ENCODE assay signal across 8 mouse cellular contexts in genomic region chr11:117878892-117879291, GRCm38 (mm10). TPM values are rescaled to one million over a fixed set of nuclear protein-coding genes. Genes with fewer than 3 reads are reported as not detected.
A peak's percentile ranks its signal among the peaks of the same experiment; 100 is the strongest.
DNase-seq lines count a peak whose midpoint lies in the region; ATAC-seq and TF ChIP-seq lines count a peak whose summit lies in the region.
"Had no signal": no experiment of that assay in that cellular context is flagged by ENCODE, and none has a peak within 500 bp of the region (broad histone marks: within the 10 kb centered on the region; RNA-seq: fewer than 3 reads in every experiment).

No protein-coding gene starts in this region.

- no peaks in the 10 kb centered on the region for H3K36me3 ChIP-seq in lung, postnatal 0 days (ENCODE audit: insufficient read depth, low read length)
- no peaks in the 10 kb centered on the region for H3K36me3 ChIP-seq in embryonic facial prominence, embryonic 14.5 days (ENCODE audit: control insufficient read depth, insufficient read depth, low read length)
- H3K36me3 ChIP-seq in intestine, embryonic 14.5 days (ENCODE audit: control insufficient read depth, insufficient read depth, low read length): no peaks in the 10 kb centered on the region
- H3K36me3 ChIP-seq in neural tube, embryonic 15.5 days: no peaks in the 10 kb centered on the region

- no peak overlapping the region for H3K4me3 ChIP-seq in lung, postnatal 0 days (ENCODE audit: low read depth, low read length)
- no peak overlapping the region for H3K4me3 ChIP-seq in embryonic facial prominence, embryonic 14.5 days (ENCODE audit: low read depth, low read length)
- no peak overlapping the region for H3K4me3 ChIP-seq in intestine, embryonic 14.5 days (ENCODE audit: low read depth, low read length)
- H3K4me3 ChIP-seq in neural tube, embryonic 15.5 days (replicated peaks): no peak overlapping the region

- no peak overlapping the region for H3K4me2 ChIP-seq in lung, postnatal 0 days (replicated peaks; ENCODE audit: low read depth, low read length)
- peak overlapping the region; percentile 32; the same call in 1 of the 2 replicates for H3K4me2 ChIP-seq in embryonic facial prominence, embryonic 14.5 days (ENCODE audit: low read depth, low read length)
- H3K4me2 ChIP-seq in intestine, embryonic 14.5 days (ENCODE audit: low read length): 0 out of 2 replicates have a peak overlapping the region, but pooled peaks have one; percentile 14
- peak overlapping the region; percentile 46; the same call in 1 of the 2 replicates for H3K4me2 ChIP-seq in neural tube, embryonic 15.5 days

- DNase-seq in lung, postnatal 0 days (ENCODE audit: low spot score): no peak
- DNase-seq in lung, postnatal 10 days: no peak
- DNase-seq in embryonic facial prominence, embryonic 14.5 days (ENCODE audit: low spot score): no peak
- DNase-seq in intestine, embryonic 14.5 days (ENCODE audit: low spot score): no peak
- DNase-seq in frontal cortex, postnatal 25 days (ENCODE audit: low spot score in 2 of 2): no peak
- DNase-seq in right cerebral cortex, postnatal 4 days: no peak

- no peak for TF ChIP-seq CTCF in lung, postnatal 0 days (IDR thresholded peaks at IDR 0.05)

- ATAC-seq in lung, postnatal 0 days: no peak
- no peak; the same call in 1 of the 2 replicates for ATAC-seq in embryonic facial prominence, embryonic 14.5 days (ENCODE audit: low read depth)
- ATAC-seq in intestine, embryonic 14.5 days (replicated peaks; ENCODE audit: low FRiP score, low TSS enrichment, low read depth): no peak
- ATAC-seq in neural tube, embryonic 15.5 days (ENCODE audit: low FRiP score): no peak

- H3K9ac ChIP-seq in lung, postnatal 0 days (replicated peaks; ENCODE audit: low read depth): no peak overlapping the region
- peak overlapping the region; percentile 50 for H3K9ac ChIP-seq in embryonic facial prominence, embryonic 14.5 days (ENCODE audit: low read depth, low read length)
- H3K9ac ChIP-seq in intestine, embryonic 14.5 days (ENCODE audit: low read length): no peak overlapping the region
- no peak overlapping the region for H3K9ac ChIP-seq in neural tube, embryonic 15.5 days (replicated peaks)
- H3K9ac ChIP-seq: liver, embryonic 14.5 days had no signal

- no peaks in the 10 kb centered on the region for H3K27me3 ChIP-seq in lung, postnatal 0 days (replicated peaks; ENCODE audit: insufficient read depth, low read length)
- H3K27me3 ChIP-seq in embryonic facial prominence, embryonic 14.5 days (replicated peaks; ENCODE audit: control insufficient read depth, insufficient read depth, low read length): no peaks in the 10 kb centered on the region
- no peaks in the 10 kb centered on the region for H3K27me3 ChIP-seq in intestine, embryonic 14.5 days (replicated peaks; ENCODE audit: control insufficient read depth, insufficient read depth, low read length)
- no peaks in the 10 kb centered on the region for H3K27me3 ChIP-seq in neural tube, embryonic 15.5 days (replicated peaks)

- H3K4me1 ChIP-seq in lung, postnatal 0 days (ENCODE audit: insufficient read depth, low read depth, low read length): peaks cover 33% of the 10 kb centered on the region; the same call in 1 of the 2 replicates
- peaks cover 18% of the 10 kb centered on the region for H3K4me1 ChIP-seq in embryonic facial prominence, embryonic 14.5 days (ENCODE audit: control insufficient read depth, insufficient read depth, low read length)
- H3K4me1 ChIP-seq in intestine, embryonic 14.5 days (replicated peaks; ENCODE audit: control insufficient read depth, insufficient read depth, low read length): peaks cover 29% of the 10 kb centered on the region
- H3K4me1 ChIP-seq in neural tube, embryonic 15.5 days: peaks cover 20% of the 10 kb centered on the region

- 32% methylated on average over 8 of the region's 8 CpGs for WGBS in lung, postnatal 0 days
- WGBS in embryonic facial prominence, embryonic 14.5 days: 13% methylated on average over 8 of the region's 8 CpGs
- WGBS in intestine, embryonic 14.5 days: 36% methylated on average over 8 of the region's 8 CpGs
- 20% methylated on average over 8 of the region's 8 CpGs for WGBS in neural tube, embryonic 15.5 days

- H3K9me3 ChIP-seq in lung, postnatal 0 days (ENCODE audit: low read length): no peaks in the 10 kb centered on the region
- no peaks in the 10 kb centered on the region for H3K9me3 ChIP-seq in embryonic facial prominence, embryonic 14.5 days (ENCODE audit: control insufficient read depth, low read length)
- H3K9me3 ChIP-seq in intestine, embryonic 14.5 days (ENCODE audit: control insufficient read depth, low read length): no peaks in the 10 kb centered on the region
- no peaks in the 10 kb centered on the region for H3K9me3 ChIP-seq in neural tube, embryonic 15.5 days (replicated peaks)

- no peak for TF ChIP-seq EP300 in lung, postnatal 0 days (IDR thresholded peaks at IDR 0.05)

- peak overlapping the region; percentile 43; the same call in 1 of the 2 replicates for H3K27ac ChIP-seq in lung, postnatal 0 days (ENCODE audit: low read length)
- H3K27ac ChIP-seq in embryonic facial prominence, embryonic 14.5 days (replicated peaks; ENCODE audit: low read depth, low read length): peak overlapping the region; percentile 49
- H3K27ac ChIP-seq in intestine, embryonic 14.5 days (ENCODE audit: low read depth): peak overlapping the region; percentile 33; the same call in 1 of the 2 replicates
- peak overlapping the region; percentile 64 for H3K27ac ChIP-seq in neural tube, embryonic 15.5 days (replicated peaks)
- H3K27ac ChIP-seq: liver, embryonic 14.5 days had no signal

RNA-seq across cellular contexts. Expression of gene Tha1, which starts 5.6 kb away (rescaled TPM):
- 6.3 and 8.4 TPM in 2 replicates for polyA plus RNA-seq in lung, postnatal 0 days (2015; fragmentation: Nextera tagmentation; extraction: Ambion mirVana)
- 3.7 and 4.2 TPM in 2 replicates for polyA plus RNA-seq in embryonic facial prominence, embryonic 14.5 days (2014; fragmentation: Nextera tagmentation; extraction: Ambion mirVana)
- polyA plus RNA-seq in intestine, embryonic 14.5 days (2014; fragmentation: Nextera tagmentation; extraction: Ambion mirVana): 4.5 and 5.1 TPM in 2 replicates
- polyA plus RNA-seq in neural tube, embryonic 15.5 days (2015; fragmentation: Nextera tagmentation; extraction: Ambion mirVana): 4.7 and 5.0 TPM in 2 replicates

RNA-seq across cellular contexts. Expression of gene Tmem235, which starts 18.3 kb away (rescaled TPM):
- polyA plus RNA-seq in lung, postnatal 0 days (2015; fragmentation: Nextera tagmentation; extraction: Ambion mirVana): not detected in 2 replicates
- not detected in 2 replicates for polyA plus RNA-seq in embryonic facial prominence, embryonic 14.5 days (2014; fragmentation: Nextera tagmentation; extraction: Ambion mirVana)
- polyA plus RNA-seq in intestine, embryonic 14.5 days (2014; fragmentation: Nextera tagmentation; extraction: Ambion mirVana): not detected in 2 replicates
- polyA plus RNA-seq in neural tube, embryonic 15.5 days (2015; fragmentation: Nextera tagmentation; extraction: Ambion mirVana): not detected in 2 replicates
- polyA plus RNA-seq: liver, embryonic 14.5 days had no signal

RNA-seq across cellular contexts. Expression of gene Birc5, which starts 29.8 kb away (rescaled TPM):
- polyA plus RNA-seq in lung, postnatal 0 days (2015; fragmentation: Nextera tagmentation; extraction: Ambion mirVana): 15.0 and 26.2 TPM in 2 replicates
- 229 and 265 TPM in 2 replicates for polyA plus RNA-seq in embryonic facial prominence, embryonic 14.5 days (2014; fragmentation: Nextera tagmentation; extraction: Ambion mirVana)
- 337 and 340 TPM in 2 replicates for polyA plus RNA-seq in intestine, embryonic 14.5 days (2014; fragmentation: Nextera tagmentation; extraction: Ambion mirVana)
- polyA plus RNA-seq in neural tube, embryonic 15.5 days (2015; fragmentation: Nextera tagmentation; extraction: Ambion mirVana): 26.7 and 88.4 TPM in 2 replicates

RNA-seq across cellular contexts. Expression of gene Tk1, which starts 53.0 kb away (rescaled TPM):
- polyA plus RNA-seq in lung, postnatal 0 days (2015; fragmentation: Nextera tagmentation; extraction: Ambion mirVana): 12.4 and 16.0 TPM in 2 replicates
- 108 and 119 TPM in 2 replicates for polyA plus RNA-seq in embryonic facial prominence, embryonic 14.5 days (2014; fragmentation: Nextera tagmentation; extraction: Ambion mirVana)
- polyA plus RNA-seq in intestine, embryonic 14.5 days (2014; fragmentation: Nextera tagmentation; extraction: Ambion mirVana): 159 and 163 TPM in 2 replicates
- polyA plus RNA-seq in neural tube, embryonic 15.5 days (2015; fragmentation: Nextera tagmentation; extraction: Ambion mirVana): 15.6 and 42.9 TPM in 2 replicates

RNA-seq across cellular contexts. Expression of gene Afmid, which starts 53.2 kb away (rescaled TPM):
- polyA plus RNA-seq in lung, postnatal 0 days (2015; fragmentation: Nextera tagmentation; extraction: Ambion mirVana): 2.4 and 2.9 TPM in 2 replicates
- 4.5 and 5.5 TPM in 2 replicates for polyA plus RNA-seq in embryonic facial prominence, embryonic 14.5 days (2014; fragmentation: Nextera tagmentation; extraction: Ambion mirVana)
- 6.6 and 7.0 TPM in 2 replicates for polyA plus RNA-seq in intestine, embryonic 14.5 days (2014; fragmentation: Nextera tagmentation; extraction: Ambion mirVana)
- polyA plus RNA-seq in neural tube, embryonic 15.5 days (2015; fragmentation: Nextera tagmentation; extraction: Ambion mirVana): 6.0 and 8.0 TPM in 2 replicates
